Mouse (Mus musculus): ENCODE data around the gene Hdhd3. TPM values are rescaled to one million over a fixed set of nuclear protein-coding genes. Genes with fewer than 3 reads are reported as not detected.

Hdhd3 gene
- polyA plus RNA-seq (2015; fragmentation: Nextera tagmentation; extraction: Ambion mirVana): 61.6 and 76.4 TPM in 2 replicates

GRCm38 (mm10) chr4:62503374-62503970 is at the start of gene Hdhd3:
Gene Hdhd3, minus strand, starts transcription at chr4:62503467.
- H3K4me3 ChIP-seq (replicated peaks): peak within 1 kb of the TSS; percentile 86
- H3K4me2 ChIP-seq (replicated peaks): peak within 1 kb of the TSS; percentile 72
- WGBS: 64% methylated on average over 3 of the region's 3 CpGs
- no peaks in the 10 kb centered on the region for H3K9me3 ChIP-seq
- H3K4me1 ChIP-seq (replicated peaks): 0 out of 2 replicates have a peak, but pooled peaks cover 9% of the 10 kb centered on the region
- H3K27ac ChIP-seq: peak within 1 kb of the TSS; percentile 93
- H3K9ac ChIP-seq: peak within 1 kb of the TSS; percentile 86
- H3K36me3 ChIP-seq: peaks cover 17% of the 10 kb centered on the region
- no peak for ATAC-seq
- no peaks in the 10 kb centered on the region for H3K27me3 ChIP-seq (replicated peaks)

GRCm38 (mm10) chr4:62551966-62552365 is 48.7 kb upstream of the Hdhd3 start:
- no peak for ATAC-seq
- 81% methylated on average over 7 of the region's 7 CpGs for WGBS
- Histone ChIP-seq H3K4me2 (replicated peaks) (no peak overlapping the region), H3K4me1 (replicated peaks) (no peaks in the 10 kb centered on the region), H3K9me3 (no peaks in the 10 kb centered on the region), H3K27ac (no peak overlapping the region), H3K27me3 (replicated peaks) (no peaks in the 10 kb centered on the region), H3K9ac (no peak overlapping the region), H3K36me3 (no peaks in the 10 kb centered on the region), H3K4me3 (replicated peaks) (no peak overlapping the region)

- no peak overlapping the region for H3K9ac ChIP-seq
- ATAC-seq: no peak
- H3K27ac ChIP-seq: no peak overlapping the region
- no peaks in the 10 kb centered on the region for H3K4me1 ChIP-seq (replicated peaks)
- H3K27me3 ChIP-seq (replicated peaks): no peaks in the 10 kb centered on the region
- H3K4me3 ChIP-seq (replicated peaks): no peak overlapping the region
- H3K36me3 ChIP-seq: no peaks in the 10 kb centered on the region
- H3K9me3 ChIP-seq: no peaks in the 10 kb centered on the region
- no peak overlapping the region for H3K4me2 ChIP-seq (replicated peaks)
These were observed 41.5 kb upstream of the Hdhd3 start for GRCm38 (mm10) chr4:62544801-62545200.

- 82% methylated on average over 6 of the region's 6 CpGs for WGBS
These were observed 40.5 kb upstream of the Hdhd3 start for GRCm38 (mm10) chr4:62543782-62544181.

GRCm38 (mm10) chr4:62541802-62542201 is 38.5 kb upstream of the Hdhd3 start:
- Histone ChIP-seq H3K27ac (no peak overlapping the region), H3K27me3 (replicated peaks) (no peaks in the 10 kb centered on the region), H3K4me3 (replicated peaks) (no peak overlapping the region), H3K9me3 (no peaks in the 10 kb centered on the region), H3K36me3 (no peaks in the 10 kb centered on the region), H3K9ac (no peak overlapping the region), H3K4me1 (replicated peaks) (no peaks in the 10 kb centered on the region), H3K4me2 (replicated peaks) (no peak overlapping the region)
- 70% methylated on average over 3 of the region's 3 CpGs for WGBS
- ATAC-seq: no peak

More at GRCm38 (mm10) chr4:62543782-62544181, 40.5 kb upstream of the Hdhd3 start:
- ATAC-seq: no peak
- no peaks in the 10 kb centered on the region for H3K4me1 ChIP-seq (replicated peaks)
- H3K4me3 ChIP-seq (replicated peaks): no peak overlapping the region
- no peak overlapping the region for H3K9ac ChIP-seq
- no peak overlapping the region for H3K4me2 ChIP-seq (replicated peaks)
- H3K36me3 ChIP-seq: no peaks in the 10 kb centered on the region
- no peaks in the 10 kb centered on the region for H3K27me3 ChIP-seq (replicated peaks)
- H3K9me3 ChIP-seq: no peaks in the 10 kb centered on the region
- H3K27ac ChIP-seq: no peak overlapping the region

- 64% methylated on average over 6 of the region's 6 CpGs for WGBS
- no peaks in the 10 kb centered on the region for H3K27me3 ChIP-seq (replicated peaks)
- no peaks in the 10 kb centered on the region; the same call in 1 of the 2 replicates for H3K4me1 ChIP-seq (replicated peaks)
- H3K27ac ChIP-seq: no peak overlapping the region
- H3K9me3 ChIP-seq: no peaks in the 10 kb centered on the region
- no peak for ATAC-seq
- no peaks in the 10 kb centered on the region for H3K36me3 ChIP-seq
- no peak overlapping the region for H3K9ac ChIP-seq
- no peak overlapping the region for H3K4me2 ChIP-seq (replicated peaks)
- H3K4me3 ChIP-seq (replicated peaks): no peak overlapping the region
These were observed 30.5 kb upstream of the Hdhd3 start for GRCm38 (mm10) chr4:62533729-62534128.

- peaks cover 8% of the 10 kb centered on the region for H3K4me1 ChIP-seq (replicated peaks)
- H3K9ac ChIP-seq: no peak overlapping the region
- H3K36me3 ChIP-seq: no peaks in the 10 kb centered on the region
- H3K4me3 ChIP-seq (replicated peaks): no peak overlapping the region
- no peak for ATAC-seq
- 89% methylated on average over 4 of the region's 4 CpGs for WGBS
- H3K4me2 ChIP-seq (replicated peaks): no peak overlapping the region
- no peaks in the 10 kb centered on the region for H3K9me3 ChIP-seq
- H3K27ac ChIP-seq: no peak overlapping the region
- H3K27me3 ChIP-seq (replicated peaks): no peaks in the 10 kb centered on the region
These were observed 24.4 kb upstream of the Hdhd3 start for GRCm38 (mm10) chr4:62527655-62528054.

- Histone ChIP-seq H3K4me2 (replicated peaks) (no peak overlapping the region), H3K27ac (no peak overlapping the region), H3K27me3 (replicated peaks) (no peaks in the 10 kb centered on the region), H3K4me3 (replicated peaks) (no peak overlapping the region), H3K9ac (no peak overlapping the region), H3K4me1 (replicated peaks) (peaks cover 8% of the 10 kb centered on the region), H3K36me3 (no peaks in the 10 kb centered on the region), H3K9me3 (no peaks in the 10 kb centered on the region)
- no peak for ATAC-seq
- 53% methylated on average over 2 of the region's 2 CpGs for WGBS
These were observed 23.0 kb upstream of the Hdhd3 start for GRCm38 (mm10) chr4:62526256-62526655.

- no peak overlapping the region for H3K27ac ChIP-seq
- ATAC-seq: no peak
- H3K4me2 ChIP-seq (replicated peaks): peak overlapping the region; percentile 40
- no peaks in the 10 kb centered on the region for H3K9me3 ChIP-seq
- no peaks in the 10 kb centered on the region for H3K27me3 ChIP-seq (replicated peaks)
- peaks cover 8% of the 10 kb centered on the region for H3K4me1 ChIP-seq (replicated peaks)
- H3K4me3 ChIP-seq (replicated peaks): peak overlapping the region; percentile 76
- no peaks in the 10 kb centered on the region for H3K36me3 ChIP-seq
- no peak overlapping the region for H3K9ac ChIP-seq
- under 1% methylated on average over 10 of the region's 10 CpGs for WGBS
These were observed 22.2 kb upstream of the Hdhd3 start for GRCm38 (mm10) chr4:62525489-62525811.

GRCm38 (mm10) chr4:62524651-62525488 is 21.6 kb upstream of the Hdhd3 start, which contains the start of the genes Pole3 and 4933430I17Rik:
Gene Pole3, minus strand, starts transcription at chr4:62525068.
Gene 4933430I17Rik, plus strand, starts transcription at chr4:62525369.
- Histone ChIP-seq H3K36me3 (no peaks in the 10 kb centered on the region), H3K4me2 (replicated peaks) (peak within 1 kb of the TSS; percentile 81), H3K27me3 (replicated peaks) (no peaks in the 10 kb centered on the region), H3K9ac (peak within 1 kb of the TSS; percentile 77), H3K4me1 (replicated peaks) (peaks cover 8% of the 10 kb centered on the region), H3K27ac (peak within 1 kb of the TSS; percentile 96), H3K9me3 (no peaks in the 10 kb centered on the region), H3K4me3 (replicated peaks) (peak within 1 kb of the TSS; percentile 76)
- under 1% methylated on average over 59 of the region's 59 CpGs for WGBS
- peak; percentile 99 for ATAC-seq

GRCm38 (mm10) chr4:62520892-62521400 is 17.7 kb upstream of the Hdhd3 start:
- ATAC-seq: no peak
- Histone ChIP-seq H3K36me3 (no peaks in the 10 kb centered on the region), H3K4me2 (replicated peaks) (no peak overlapping the region), H3K27ac (no peak overlapping the region), H3K4me3 (replicated peaks) (no peak overlapping the region), H3K4me1 (replicated peaks) (peaks cover 32% of the 10 kb centered on the region), H3K27me3 (replicated peaks) (no peaks in the 10 kb centered on the region), H3K9me3 (no peaks in the 10 kb centered on the region), H3K9ac (no peak overlapping the region)
- 80% methylated on average over 2 of the region's 2 CpGs for WGBS

GRCm38 (mm10) chr4:62519849-62520233 is 16.6 kb upstream of the Hdhd3 start, which contains the start of gene Alad:
Gene Alad, minus strand, starts transcription at chr4:62519918.
- Histone ChIP-seq H3K4me1 (replicated peaks) (peaks cover 43% of the 10 kb centered on the region), H3K4me2 (replicated peaks) (peak within 1 kb of the TSS; percentile 57), H3K36me3 (no peaks in the 10 kb centered on the region), H3K4me3 (replicated peaks) (peak within 1 kb of the TSS; percentile 70), H3K9me3 (no peaks in the 10 kb centered on the region), H3K27ac (peak within 1 kb of the TSS; percentile 90), H3K9ac (peak within 1 kb of the TSS; percentile 73), H3K27me3 (replicated peaks) (no peaks in the 10 kb centered on the region)
- peak; percentile 86 for ATAC-seq
- under 1% methylated on average over 37 of the region's 37 CpGs for WGBS
